Mouse (Mus musculus) hindbrain, embryonic 16.5 days (tissue): ENCODE data around the gene Atg7. TPM values are rescaled to one million over a fixed set of nuclear protein-coding genes. Genes with fewer than 3 reads are reported as not detected.

Source experiments
- ATAC-seq: fragments of 200-750 bp; cut with Nextera tagmentation; 2 replicates; pipeline ENCODE4 v1.8.0; 2017; ENCODE audit warnings: moderate TSS enrichment, moderate library complexity
- H3K27ac ChIP-seq: fragments of 300-500 bp; sonication (generic); 2 replicates; pipeline ENCODE4 v1.5.1; 2014; ENCODE audit warnings: low read depth, mild to moderate bottlenecking, control low read depth, low read length, moderate library complexity
- H3K27me3 ChIP-seq: fragments of 300-500 bp; sonication (generic); replicated peaks from 2 replicates; pipeline ENCODE4 v1.6.1; 2014; ENCODE audit warnings: low read length; ENCODE audit not compliant: control insufficient read depth, insufficient read depth
- H3K36me3 ChIP-seq: fragments of 300-500 bp; sonication (generic); 2 replicates; pipeline ENCODE4 v1.6.1; 2014; ENCODE audit warnings: mild to moderate bottlenecking, low read length, moderate library complexity, mixed read lengths; ENCODE audit not compliant: control insufficient read depth, insufficient read depth
- H3K4me1 ChIP-seq: fragments of 300-500 bp; sonication (generic); 2 replicates; pipeline ENCODE4 v1.6.1; 2014; ENCODE audit warnings: low read depth, low read length; ENCODE audit not compliant: control insufficient read depth, insufficient read depth
- H3K4me2 ChIP-seq: fragments of 300-500 bp; sonication (generic); 2 replicates; pipeline ENCODE4 v1.6.1; 2014; ENCODE audit warnings: mild to moderate bottlenecking, low read length, control low read depth, moderate library complexity
- H3K4me3 ChIP-seq: fragments of 300-500 bp; sonication (generic); 2 replicates; pipeline ENCODE4 v1.5.1; 2014; ENCODE audit warnings: mild to moderate bottlenecking, low read length, control low read depth, moderate library complexity
- H3K9ac ChIP-seq: fragments of 300-500 bp; sonication (generic); 2 replicates; pipeline ENCODE4 v1.6.1; 2014; ENCODE audit warnings: low read depth, mild to moderate bottlenecking, control low read depth, low read length, moderate library complexity
- H3K9me3 ChIP-seq: fragments of 300-500 bp; sonication (generic); 2 replicates; pipeline ENCODE4 v1.6.1; 2014; ENCODE audit warnings: mild to moderate bottlenecking, low read length, moderate library complexity; ENCODE audit not compliant: control insufficient read depth
- WGBS: fragments of 180-500 bp; shearing (Covaris S2); extraction: QIAGEN DNeasy Blood & Tissue Kit; methylation state at CpG from one replicate; pipeline ENCODE4 v1.1.7; 2014; 5-methylcytosine and 5-hydroxymethylcytosine counted together
- polyA plus RNA-seq: library from polyadenylated mRNA; unstranded; fragments of >200 nt; fragmentation: Nextera tagmentation; extraction: Ambion mirVana; gene quantifications from 2 replicates; pipeline ENCODE4 v1.2.1, GENCODE M21; 2015

The Atg7 gene
- polyA plus RNA-seq, 1 experiment from 2014 or later, result 18.0 TPM

DNA sequence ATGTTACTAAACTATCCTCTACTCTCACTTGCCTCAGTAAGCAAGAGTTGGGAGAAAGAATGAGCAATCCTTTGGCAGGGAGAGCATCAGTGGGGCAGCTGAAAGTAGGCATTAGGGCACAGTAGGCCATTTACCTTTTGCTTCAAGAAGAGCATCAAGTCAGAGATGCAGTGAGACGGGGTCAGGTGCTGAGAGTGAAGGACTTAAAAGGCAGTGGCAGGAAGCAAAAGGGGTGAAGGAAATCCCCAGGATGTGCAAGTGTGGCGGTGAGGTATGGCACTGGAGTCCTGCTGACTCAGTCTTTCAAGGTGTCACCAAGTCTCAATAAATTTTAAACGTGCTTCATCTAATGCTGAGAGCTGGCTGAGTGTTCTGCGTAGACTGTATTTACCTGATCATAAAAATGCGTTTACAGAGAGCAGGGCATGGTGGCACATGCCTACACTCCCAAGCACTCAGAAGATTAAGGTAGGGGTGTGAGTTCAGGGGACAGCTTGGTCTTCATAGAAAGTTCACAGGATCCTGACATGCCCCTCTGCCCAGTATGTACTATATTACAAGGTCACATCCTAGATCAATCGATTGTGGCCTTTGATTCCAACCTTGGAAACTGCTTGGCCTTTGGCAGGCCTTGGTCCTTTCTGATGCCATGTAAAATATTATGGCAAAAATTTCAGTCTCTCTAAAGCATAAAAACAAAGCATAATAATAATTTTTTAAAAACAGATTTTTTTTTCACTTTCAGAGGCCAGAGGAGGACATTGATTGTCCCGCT lies 14.1 kb downstream of the Atg7 start:
- Histone ChIP-seq H3K4me2 (no peak overlapping the region), H3K27me3 (no peaks in the 10 kb centered on the region), H3K4me3 (no peak overlapping the region), H3K27ac (no peak overlapping the region), H3K4me1 (no peaks in the 10 kb centered on the region; the same call in 1 of the 2 replicates), H3K9ac (no peak overlapping the region), H3K9me3 (no peaks in the 10 kb centered on the region), H3K36me3 (no peaks in the 10 kb centered on the region)
- 93% methylated on average over 7 of the region's 7 CpGs for WGBS
- no peak for ATAC-seq

DNA sequence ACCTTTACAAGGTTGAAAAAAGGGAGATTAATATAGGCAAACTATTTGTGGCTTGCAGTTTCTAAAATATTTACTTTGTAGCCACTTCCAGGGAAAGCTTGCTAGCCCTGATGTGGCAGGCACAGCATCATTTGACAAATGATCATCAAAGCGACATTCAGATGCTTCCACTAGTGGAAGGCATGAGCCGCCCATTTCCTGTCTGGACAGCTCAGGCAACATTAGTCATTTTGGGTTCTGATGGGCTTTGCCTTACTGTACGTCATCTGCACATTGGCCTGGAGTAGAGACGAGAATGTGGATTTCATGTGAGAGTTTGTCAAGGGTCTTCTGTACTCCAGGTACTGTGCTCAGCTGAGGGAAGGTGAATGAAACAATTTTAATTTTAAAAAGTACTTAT lies 14.9 kb downstream of the Atg7 start:
- 87% methylated on average over 4 of the region's 4 CpGs for WGBS
- Histone ChIP-seq H3K4me1 (no peaks in the 10 kb centered on the region; the same call in 1 of the 2 replicates), H3K27me3 (no peaks in the 10 kb centered on the region), H3K36me3 (no peaks in the 10 kb centered on the region), H3K27ac (no peak overlapping the region), H3K4me2 (no peak overlapping the region), H3K4me3 (no peak overlapping the region), H3K9ac (no peak overlapping the region), H3K9me3 (no peaks in the 10 kb centered on the region)
- ATAC-seq, result no peak

DNA sequence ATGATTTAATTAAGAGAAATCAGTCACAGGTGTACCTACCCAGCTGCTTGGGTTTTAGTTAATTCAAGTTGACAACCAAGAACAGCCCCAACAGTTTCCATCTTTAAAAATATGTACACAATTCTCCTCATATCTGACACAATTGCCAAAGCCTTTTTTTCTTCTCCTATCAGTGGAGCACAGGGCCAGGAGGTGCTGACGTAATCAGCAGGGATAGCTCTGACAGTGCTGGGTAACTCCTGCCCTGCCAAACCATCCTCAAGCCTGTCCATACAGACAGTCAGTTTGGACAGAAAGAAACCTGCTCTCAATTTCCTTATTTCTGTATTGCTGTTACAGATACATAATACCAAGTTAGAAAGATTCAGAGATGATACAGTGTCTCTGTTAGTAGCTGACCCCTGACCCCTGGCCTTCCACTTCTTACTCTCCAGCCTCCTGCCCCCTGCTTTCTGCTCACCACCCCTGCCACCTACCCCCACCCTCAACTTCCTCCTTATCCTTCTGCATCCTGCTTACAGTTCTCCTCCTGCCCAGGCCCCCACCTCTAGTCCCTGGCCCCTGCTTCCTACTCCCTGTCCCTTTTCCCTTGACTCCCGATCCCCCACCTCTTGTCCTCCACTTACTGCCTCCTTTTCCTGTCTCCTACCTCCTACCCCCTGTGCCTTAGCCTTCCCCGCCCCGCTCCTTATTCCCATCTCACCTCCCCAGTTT lies 16.5 kb downstream of the Atg7 start:
- Histone ChIP-seq H3K27ac (no peak overlapping the region), H3K9me3 (no peaks in the 10 kb centered on the region), H3K27me3 (no peaks in the 10 kb centered on the region), H3K4me2 (no peak overlapping the region), H3K4me1 (no peaks in the 10 kb centered on the region), H3K36me3 (no peaks in the 10 kb centered on the region), H3K4me3 (no peak overlapping the region), H3K9ac (no peak overlapping the region)
- 77% methylated on average over 4 of the region's 4 CpGs for WGBS
- ATAC-seq, result no peak

DNA sequence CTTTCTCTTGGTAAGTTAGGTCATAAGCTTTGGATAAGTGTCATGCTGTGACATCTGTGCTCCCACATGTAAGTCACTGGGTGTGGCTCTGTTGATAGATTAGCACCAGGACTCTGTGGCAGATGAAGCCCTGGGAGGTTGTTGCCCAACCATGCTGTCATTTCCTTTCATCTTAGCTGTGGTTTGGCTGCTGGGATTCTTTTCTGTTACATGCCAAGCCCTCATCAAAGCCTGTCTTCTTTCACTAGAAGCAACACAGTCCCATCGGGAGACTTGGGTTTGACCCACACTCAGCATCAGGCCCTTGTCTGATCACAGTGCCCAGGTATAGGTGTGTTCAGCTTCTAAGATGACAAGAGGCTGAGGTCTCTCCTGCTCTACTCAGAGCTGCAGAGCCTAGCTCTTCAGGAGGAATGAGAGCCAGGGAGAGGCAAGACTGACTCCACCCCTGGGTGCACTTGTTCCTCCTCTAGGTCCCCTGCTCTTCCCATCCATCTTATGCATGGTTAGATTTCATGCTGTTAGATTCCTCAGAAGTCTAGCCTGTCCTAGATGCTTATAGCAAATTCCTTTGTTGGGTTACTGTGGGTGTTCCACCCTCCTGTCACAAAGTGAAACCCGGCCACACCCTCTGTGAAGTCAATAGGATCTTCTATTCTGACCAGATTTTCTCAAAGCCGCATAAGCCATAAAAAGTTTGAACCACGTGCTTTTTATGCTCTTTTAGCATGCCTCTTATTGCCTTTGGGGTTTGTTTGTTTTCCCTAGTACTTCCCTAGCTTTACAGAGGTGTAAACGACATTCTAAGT lies 17.3 kb downstream of the Atg7 start:
- H3K4me1 ChIP-seq, result no peaks in the 10 kb centered on the region
- no peaks in the 10 kb centered on the region for H3K9me3 ChIP-seq
- H3K27ac ChIP-seq, result no peak overlapping the region
- no peak for ATAC-seq
- no peaks in the 10 kb centered on the region for H3K27me3 ChIP-seq
- no peak overlapping the region for H3K4me2 ChIP-seq
- 69% methylated on average over 5 of the region's 5 CpGs for WGBS
- no peak overlapping the region for H3K4me3 ChIP-seq
- no peaks in the 10 kb centered on the region for H3K36me3 ChIP-seq
- H3K9ac ChIP-seq, result no peak overlapping the region

DNA sequence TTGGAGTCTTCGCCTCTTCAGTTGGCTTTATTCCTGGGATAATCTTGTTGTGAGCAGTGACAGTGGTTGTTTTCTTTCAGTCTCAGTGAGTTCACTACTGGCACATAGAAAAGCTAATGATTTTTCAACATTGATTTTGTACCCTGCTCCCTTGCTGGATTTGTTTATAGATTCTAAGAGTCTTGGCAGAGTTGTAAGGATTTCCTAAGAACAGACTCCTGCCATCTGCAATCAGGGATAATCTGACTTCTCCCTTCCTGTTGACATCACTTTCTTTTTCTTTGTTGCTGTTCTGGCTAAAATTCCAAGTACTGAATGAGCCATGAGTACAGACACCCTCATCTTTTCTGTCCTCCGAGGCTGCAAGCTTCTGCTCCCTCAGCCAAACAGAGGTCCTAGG lies 20.8 kb downstream of the Atg7 start:
- ATAC-seq, result no peak
- H3K4me1 ChIP-seq, result no peaks in the 10 kb centered on the region
- no peak overlapping the region for H3K4me3 ChIP-seq
- H3K27me3 ChIP-seq, result no peaks in the 10 kb centered on the region
- no peak overlapping the region for H3K4me2 ChIP-seq
- no peak overlapping the region for H3K9ac ChIP-seq
- no peaks in the 10 kb centered on the region for H3K36me3 ChIP-seq
- no peaks in the 10 kb centered on the region for H3K9me3 ChIP-seq
- WGBS, result 93% methylated on average over 2 of the region's 2 CpGs
- H3K27ac ChIP-seq, result no peak overlapping the region

DNA sequence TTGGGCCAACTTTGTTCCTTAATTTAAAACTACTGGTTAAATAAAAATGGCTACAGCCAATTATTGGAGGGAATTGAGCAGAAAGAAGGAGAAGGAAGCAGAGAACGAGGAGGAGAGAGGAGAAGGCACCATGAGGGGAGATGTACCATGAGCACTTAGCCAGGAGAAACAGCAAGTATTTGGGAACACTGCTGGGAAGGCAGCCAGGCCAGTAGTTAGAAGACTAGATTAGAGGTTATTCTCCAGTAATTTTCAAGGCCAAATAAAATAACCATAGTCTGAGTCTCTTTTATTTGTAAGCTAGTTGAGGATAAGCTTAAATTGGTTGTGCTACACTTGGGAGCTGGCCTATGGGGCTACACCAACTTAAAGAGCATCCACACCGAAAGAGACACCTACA lies 21.8 kb downstream of the Atg7 start:
- no peaks in the 10 kb centered on the region for H3K9me3 ChIP-seq
- no peak overlapping the region for H3K4me3 ChIP-seq
- H3K27me3 ChIP-seq, result no peaks in the 10 kb centered on the region
- ATAC-seq, result no peak
- H3K4me2 ChIP-seq, result no peak overlapping the region
- no peak overlapping the region for H3K27ac ChIP-seq
- H3K36me3 ChIP-seq, result no peaks in the 10 kb centered on the region
- no peaks in the 10 kb centered on the region for H3K4me1 ChIP-seq
- 83% methylated on average over 2 of the region's 2 CpGs for WGBS
- no peak overlapping the region for H3K9ac ChIP-seq

DNA sequence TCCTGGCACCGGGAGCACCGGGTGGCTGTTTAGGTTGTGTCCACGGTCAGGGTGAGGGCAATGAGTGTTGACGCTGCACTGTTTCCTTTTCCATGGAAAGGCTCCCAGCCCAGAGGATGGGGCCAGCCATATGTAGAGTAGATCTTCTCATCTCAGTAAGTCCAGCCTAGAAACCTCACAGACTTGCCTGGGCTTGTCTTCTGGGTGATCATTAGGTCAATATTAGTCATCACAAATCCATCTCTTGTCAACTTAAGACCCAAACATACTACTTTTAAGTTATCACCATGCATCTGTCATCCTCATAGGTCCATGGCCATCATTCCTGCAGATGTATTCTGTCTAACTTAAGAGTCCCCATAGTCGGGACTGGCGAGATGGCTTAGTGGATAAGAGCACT lies 24.6 kb downstream of the Atg7 start:
- Histone ChIP-seq H3K4me1 (no peaks in the 10 kb centered on the region), H3K9ac (no peak overlapping the region), H3K27me3 (no peaks in the 10 kb centered on the region), H3K27ac (no peak overlapping the region), H3K9me3 (no peaks in the 10 kb centered on the region), H3K4me3 (no peak overlapping the region), H3K36me3 (no peaks in the 10 kb centered on the region), H3K4me2 (no peak overlapping the region)
- 95% methylated on average over 6 of the region's 6 CpGs for WGBS
- ATAC-seq, result no peak

DNA sequence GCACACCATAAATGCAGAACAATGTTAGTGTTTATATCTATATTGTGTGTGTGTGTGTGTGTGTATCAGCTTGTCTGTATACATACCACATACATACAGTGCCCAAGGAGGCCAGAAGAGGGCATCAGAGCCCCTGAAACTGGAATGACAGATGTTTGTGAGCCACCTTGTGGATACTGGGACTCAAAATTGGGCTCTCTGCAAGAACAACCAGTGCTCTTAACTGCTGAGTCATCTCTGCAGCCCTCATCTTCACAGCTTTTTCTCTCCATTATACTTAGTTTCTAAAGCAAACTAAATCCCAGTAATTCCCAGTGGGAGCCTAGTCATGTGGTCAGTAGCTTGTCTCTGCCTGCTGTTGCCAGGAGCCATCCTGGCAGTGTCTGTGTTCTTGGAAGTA lies 31.9 kb downstream of the Atg7 start:
- Histone ChIP-seq H3K27ac (no peak overlapping the region), H3K4me1 (no peaks in the 10 kb centered on the region), H3K27me3 (no peaks in the 10 kb centered on the region), H3K4me3 (no peak overlapping the region), H3K36me3 (peaks cover 15% of the 10 kb centered on the region), H3K4me2 (no peak overlapping the region), H3K9me3 (peaks cover 4% of the 10 kb centered on the region; the same call in 1 of the 2 replicates), H3K9ac (no peak overlapping the region)
- no peak for ATAC-seq

DNA sequence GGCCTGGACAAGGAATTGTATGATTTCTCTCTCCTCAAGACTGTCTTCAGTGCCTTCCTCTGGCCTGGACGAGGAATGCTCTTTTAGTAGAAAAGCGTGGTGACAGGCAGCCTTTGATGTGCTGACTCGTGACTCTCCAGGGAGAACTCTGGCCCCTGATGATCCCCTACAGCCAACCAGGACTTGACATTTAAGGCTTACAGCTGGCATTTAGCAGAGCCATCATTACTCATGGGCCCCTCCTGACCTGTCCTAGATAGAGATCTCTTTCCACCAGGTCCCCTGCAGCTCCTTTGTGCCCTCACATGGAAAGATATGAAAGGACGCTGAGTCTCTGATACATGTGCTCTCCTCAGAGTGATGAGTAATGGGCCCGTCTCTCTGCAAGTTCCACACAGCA lies 33.2 kb downstream of the Atg7 start:
- 55% methylated on average over 5 of the region's 5 CpGs for WGBS
- no peaks in the 10 kb centered on the region for H3K4me1 ChIP-seq
- no peak overlapping the region for H3K4me2 ChIP-seq
- no peaks in the 10 kb centered on the region for H3K27me3 ChIP-seq
- no peak overlapping the region for H3K27ac ChIP-seq
- no peak overlapping the region for H3K4me3 ChIP-seq
- H3K9me3 ChIP-seq, result peaks cover 4% of the 10 kb centered on the region; the same call in 1 of the 2 replicates
- no peak overlapping the region for H3K9ac ChIP-seq
- ATAC-seq, result no peak
- H3K36me3 ChIP-seq, result peaks cover 18% of the 10 kb centered on the region
